Mouse (Mus musculus) testis, postnatal 10 days (tissue): ENCODE results near the gene Zfp36l1.
A peak's percentile ranks its signal among the peaks of the same experiment; 100 is the strongest.

ENCODE experiments used
- DNase-seq: peaks from one replicate; pipeline ENCODE4 v3.0.0; 2021; ENCODE audit warnings: low spot score

Zfp36l1 gene

GRCm38 (mm10) chr12:80112852-80113551 is at the start of gene Zfp36l1:
Zfp36l1 (minus strand) TSS chr12:80113013.
- peak; percentile 95 for DNase-seq

GRCm38 (mm10) chr12:80162448-80162847 is 49.6 kb upstream of the Zfp36l1 start:
- no peak for DNase-seq

- DNase-seq = no peak
These were observed 44.9 kb upstream of the Zfp36l1 start for GRCm38 (mm10) chr12:80157675-80158074.

GRCm38 (mm10) chr12:80153687-80154326 is 41.0 kb upstream of the Zfp36l1 start:
- DNase-seq = peak; percentile 78

- DNase-seq = no peak
These were observed 40.3 kb upstream of the Zfp36l1 start for GRCm38 (mm10) chr12:80153078-80153477.

GRCm38 (mm10) chr12:80151821-80152220 is 39.0 kb upstream of the Zfp36l1 start:
- DNase-seq = no peak

- DNase-seq = peak; percentile 73
These were observed 37.8 kb upstream of the Zfp36l1 start for GRCm38 (mm10) chr12:80150624-80151023.

GRCm38 (mm10) chr12:80147563-80148214 is 34.9 kb upstream of the Zfp36l1 start:
- no peak for DNase-seq

GRCm38 (mm10) chr12:80146227-80147223 is 33.7 kb upstream of the Zfp36l1 start:
- DNase-seq = peak; percentile 89

- no peak for DNase-seq
These were observed 32.6 kb upstream of the Zfp36l1 start for GRCm38 (mm10) chr12:80145365-80145764.

- no peak for DNase-seq
These were observed 32.0 kb upstream of the Zfp36l1 start for GRCm38 (mm10) chr12:80144846-80145245.

- peak; percentile 84 for DNase-seq
These were observed 28.7 kb upstream of the Zfp36l1 start for GRCm38 (mm10) chr12:80141470-80141869.

GRCm38 (mm10) chr12:80141011-80141410 is 28.2 kb upstream of the Zfp36l1 start:
- DNase-seq = no peak

GRCm38 (mm10) chr12:80137744-80138143 is 24.9 kb upstream of the Zfp36l1 start:
- no peak for DNase-seq

GRCm38 (mm10) chr12:80137246-80137645 is 24.4 kb upstream of the Zfp36l1 start:
- no peak for DNase-seq

- DNase-seq = no peak
These were observed 23.6 kb upstream of the Zfp36l1 start for GRCm38 (mm10) chr12:80136264-80136930.

GRCm38 (mm10) chr12:80135173-80135572 is 22.4 kb upstream of the Zfp36l1 start:
- no peak for DNase-seq

- DNase-seq = no peak
These were observed 20.3 kb upstream of the Zfp36l1 start for GRCm38 (mm10) chr12:80133011-80133545.

GRCm38 (mm10) chr12:80132250-80133003 is 19.6 kb upstream of the Zfp36l1 start:
- DNase-seq = peak; percentile 91
